Mouse (Mus musculus): ENCODE results near the gene Gtpbp4.
"Not testable (repeated sequence)": the region's sequence is repeated elsewhere in the genome, so short reads cannot be mapped to it uniquely, and the experiment has no call there.

Gtpbp4 gene

GRCm38 (mm10) chr13:8995990-8996786 lies at the start of gene Gtpbp4:
Gene Gtpbp4, minus strand, starts transcription at chr13:8996083.
- DNase-seq: peak; percentile 98

GRCm38 (mm10) chr13:9044731-9045130 lies 48.8 kb upstream of the Gtpbp4 start:
- no peak for DNase-seq

DNA sequence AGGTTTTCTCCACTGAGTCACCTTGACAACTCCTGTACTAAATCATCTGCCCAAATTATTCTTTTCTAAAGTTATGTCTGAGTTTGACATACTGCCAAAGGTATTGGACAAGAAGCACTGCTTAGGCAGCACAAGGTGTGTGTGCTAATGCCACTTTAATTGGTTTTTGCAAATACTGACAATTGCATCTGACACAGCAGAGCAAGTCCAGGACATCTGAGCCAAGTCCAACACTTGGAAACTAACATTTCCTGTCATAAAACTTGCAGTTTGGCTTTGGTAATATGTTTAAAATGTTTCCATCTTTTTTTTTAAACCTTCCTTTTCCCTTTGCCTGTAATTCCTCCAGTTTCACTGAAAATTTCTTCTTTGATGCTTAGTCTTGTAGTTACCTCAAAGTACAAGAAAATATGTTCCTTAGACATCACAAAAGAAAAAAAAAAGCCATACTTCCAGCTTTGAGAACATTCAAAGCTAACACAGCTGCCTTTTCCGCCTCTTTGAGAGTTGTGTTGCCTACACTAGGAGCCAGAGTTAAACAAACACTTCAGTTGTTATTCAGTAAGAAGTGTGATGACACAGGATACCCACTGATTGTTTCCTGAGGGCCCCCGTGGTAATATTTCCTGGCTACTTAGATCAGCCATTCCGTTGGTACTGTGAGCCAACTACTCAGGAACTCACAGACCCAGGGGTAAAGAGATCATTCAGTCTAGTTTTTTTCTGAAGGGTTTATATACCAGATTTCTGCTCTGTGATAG lies 47.6 kb upstream of the Gtpbp4 start:
- no peak for DNase-seq

DNA sequence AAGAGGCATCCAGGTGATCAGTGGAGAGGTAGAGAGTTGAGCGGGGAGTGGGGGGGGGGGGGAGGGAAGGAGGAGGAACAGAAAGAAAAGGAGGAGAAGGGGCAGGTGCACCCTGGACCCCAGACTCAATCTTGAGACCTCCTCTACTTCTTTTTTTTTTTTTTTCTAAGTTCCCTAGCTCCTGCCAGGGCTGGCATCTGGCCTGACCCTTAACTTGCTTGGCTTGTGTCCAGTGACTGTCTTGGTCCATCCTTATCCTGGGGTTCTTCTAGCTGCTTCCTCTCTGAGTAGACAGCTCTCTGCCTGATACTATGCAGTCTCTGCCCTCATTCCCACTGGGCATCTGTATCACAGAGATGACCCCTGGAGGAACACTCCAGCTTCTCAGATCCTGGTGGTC lies 44.7 kb upstream of the Gtpbp4 start:
- DNase-seq: peak; percentile 38

DNA sequence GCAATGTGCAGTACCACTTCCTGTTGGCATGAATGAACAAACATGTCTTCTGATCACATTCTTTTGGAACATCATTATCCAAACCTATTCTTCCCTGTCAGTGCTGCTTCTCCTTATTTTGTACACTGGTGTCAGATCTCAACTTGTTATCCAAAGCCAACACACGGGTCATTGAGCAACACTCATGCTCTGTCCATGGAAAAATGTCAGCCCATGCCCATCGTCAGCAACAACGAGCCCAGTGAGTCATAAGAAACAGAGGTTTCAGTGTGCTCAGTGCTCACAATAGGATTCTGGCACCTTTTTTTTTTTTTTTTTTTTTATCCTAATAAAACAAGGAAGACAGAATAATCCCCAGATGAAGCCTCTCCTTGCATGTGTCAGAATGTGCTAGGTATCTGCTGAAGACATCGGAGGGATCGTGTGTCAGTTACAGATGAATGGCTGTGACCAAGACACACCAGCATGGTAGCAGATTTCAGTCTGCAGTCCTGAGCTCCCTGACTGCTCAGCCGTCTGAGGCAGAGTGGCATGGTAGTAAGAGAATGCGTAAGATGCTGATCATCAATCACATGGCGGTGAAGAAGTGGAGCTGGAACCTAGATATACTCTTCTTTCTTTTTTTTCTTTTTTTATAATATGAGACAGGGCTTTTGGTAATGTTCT lies 36.2 kb upstream of the Gtpbp4 start:
- no peak for DNase-seq

DNA sequence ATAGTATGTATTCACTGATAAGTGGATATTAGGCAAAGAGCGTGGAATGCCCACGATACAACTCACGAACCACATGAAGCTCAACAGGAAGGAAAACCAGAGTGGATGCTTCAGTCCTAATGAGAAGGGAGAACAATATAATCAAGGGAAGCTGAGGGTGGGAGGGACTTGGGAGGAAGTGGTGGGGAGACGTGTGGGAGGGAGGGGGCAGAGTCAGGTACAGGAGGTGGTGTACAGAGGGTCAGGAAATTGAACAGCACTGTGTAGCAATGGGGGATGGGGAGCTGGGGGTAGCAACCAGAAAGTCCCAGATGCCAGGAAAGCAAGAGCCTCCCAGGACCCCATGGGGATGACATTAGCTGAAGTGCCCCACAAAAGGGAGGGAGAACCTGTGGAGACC lies 34.5 kb upstream of the Gtpbp4 start:
- no peak for DNase-seq

DNA sequence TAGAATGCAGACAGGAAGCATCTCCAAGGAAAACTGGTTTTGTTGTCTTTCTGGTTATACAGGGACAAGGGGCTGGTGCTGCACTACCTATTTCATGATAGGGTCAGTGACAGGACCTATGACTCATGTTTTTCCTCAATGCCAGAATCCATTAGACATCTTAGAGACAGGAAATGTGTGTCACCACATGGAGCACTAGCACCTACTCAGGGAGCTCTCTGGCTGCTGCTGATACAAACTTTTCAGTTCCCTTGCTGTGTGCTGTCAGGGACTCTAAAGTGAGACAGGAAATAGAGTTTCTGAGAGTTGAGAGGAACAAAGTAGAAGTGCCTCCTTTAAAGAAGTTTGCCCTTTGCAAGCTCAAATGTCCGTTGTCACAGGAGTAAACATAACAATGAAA lies 31.4 kb upstream of the Gtpbp4 start:
- no peak for DNase-seq

DNA sequence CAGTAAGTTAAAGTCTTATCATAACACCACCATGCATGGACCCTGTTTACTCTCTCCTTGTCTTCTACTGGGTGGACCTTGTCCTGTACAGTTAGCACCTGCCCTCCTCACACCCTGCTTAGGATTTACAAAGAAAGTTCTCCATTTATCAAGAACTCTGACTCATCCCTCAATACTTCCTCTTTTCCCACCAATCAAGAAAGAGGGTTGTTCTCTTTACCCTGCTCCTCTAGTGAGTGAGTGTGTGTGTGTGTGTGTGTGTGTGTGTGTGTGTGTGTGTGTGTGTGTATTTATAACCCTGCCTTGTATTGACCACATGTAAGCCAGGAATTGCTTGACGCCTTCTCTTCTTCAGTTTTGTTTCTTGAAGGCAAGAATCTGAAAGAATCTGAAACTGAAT lies 26.7 kb upstream of the Gtpbp4 start:
- no peak for DNase-seq

GRCm38 (mm10) chr13:9021556-9021955 lies 25.7 kb upstream of the Gtpbp4 start:
- DNase-seq: no peak

DNA sequence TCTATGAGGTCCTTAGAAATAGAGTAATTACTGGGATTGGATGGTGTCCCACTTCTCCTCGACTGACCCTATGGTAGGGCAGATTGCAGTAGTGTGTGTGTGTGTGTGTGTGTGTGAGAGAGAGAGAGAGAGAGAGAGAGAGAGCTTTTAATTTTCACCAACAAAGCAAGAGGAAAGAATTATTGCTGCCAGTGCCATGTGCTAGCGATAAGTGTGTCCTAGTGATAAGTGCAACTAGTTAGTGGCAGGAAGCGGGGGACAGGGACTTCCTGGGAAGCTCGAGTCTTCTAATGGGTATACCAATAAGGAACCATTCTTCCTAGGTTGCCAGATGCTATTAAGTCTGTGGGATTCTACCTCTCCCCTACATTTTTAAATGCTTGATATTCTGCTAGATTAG lies 23.8 kb upstream of the Gtpbp4 start:
- no peak for DNase-seq

DNA sequence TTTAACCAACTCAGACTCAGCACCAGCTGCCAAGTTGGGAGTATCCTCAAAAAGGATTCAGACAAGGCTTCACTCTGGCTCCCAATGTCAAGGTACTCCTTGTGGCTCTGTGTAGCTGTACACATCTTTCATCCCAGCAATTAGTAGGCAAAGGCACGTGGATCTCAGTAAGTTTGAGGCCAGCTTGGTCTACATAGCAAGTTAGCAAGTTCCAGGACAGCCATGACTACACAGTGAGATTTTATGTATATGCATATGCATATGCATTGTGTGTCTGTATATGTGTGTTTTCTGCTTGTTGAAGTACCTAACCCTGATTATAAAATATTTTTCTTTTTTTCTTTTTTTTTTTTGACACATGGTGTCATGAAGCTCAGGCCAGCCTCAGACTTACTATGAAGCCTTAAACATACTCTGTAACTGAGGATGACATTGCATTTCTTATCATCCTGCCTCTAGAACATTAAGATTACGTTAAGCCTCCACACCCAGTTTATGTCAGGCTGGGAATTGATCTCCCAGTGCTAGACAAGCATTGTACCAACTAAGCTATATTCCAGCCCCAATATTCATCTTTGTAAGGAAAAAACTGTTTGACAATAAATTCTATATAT lies 23.2 kb upstream of the Gtpbp4 start:
- DNase-seq: no peak

GRCm38 (mm10) chr13:9017190-9017589 lies 21.3 kb upstream of the Gtpbp4 start:
- peak; percentile 94 for DNase-seq

DNA sequence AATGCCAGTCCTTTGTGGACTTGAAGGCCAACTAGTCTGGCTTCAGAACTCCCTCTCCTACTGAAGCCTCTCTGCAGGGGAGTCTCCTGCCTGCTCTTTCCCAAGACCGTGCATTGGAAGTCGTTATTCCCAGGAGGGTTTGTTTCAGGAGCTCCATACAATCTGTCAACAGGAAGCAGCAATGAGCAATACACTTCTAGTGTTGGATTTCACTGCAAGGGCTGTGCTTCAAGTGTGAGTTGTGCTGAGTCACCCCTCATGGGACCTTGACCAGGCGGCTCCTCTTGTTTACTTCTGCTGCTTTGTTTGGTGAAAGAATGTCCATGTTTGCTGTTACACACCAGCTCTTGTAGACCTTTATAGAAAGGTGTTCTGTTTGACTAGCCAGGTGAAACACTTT lies 18.5 kb upstream of the Gtpbp4 start:
- peak; percentile 80 for DNase-seq

DNA sequence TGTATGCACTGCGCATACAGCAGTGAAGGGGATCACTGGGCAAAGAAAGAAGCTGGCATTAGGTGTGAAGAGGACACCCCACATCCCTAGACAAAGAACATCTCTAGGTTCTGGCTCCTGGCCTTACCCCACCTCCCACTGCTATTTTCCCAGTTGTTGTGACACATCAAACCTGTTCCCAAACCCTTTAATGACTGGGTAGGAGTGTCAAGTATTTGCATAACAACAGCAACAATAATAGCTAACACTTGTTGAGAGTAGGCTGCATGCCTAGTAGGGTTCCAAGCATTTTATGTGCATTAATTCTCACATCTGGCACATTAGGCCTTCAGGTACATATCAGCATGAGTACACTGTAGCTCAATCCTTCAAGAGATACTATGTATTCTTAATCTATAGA lies 17.6 kb upstream of the Gtpbp4 start:
- DNase-seq: no peak

GRCm38 (mm10) chr13:9011596-9012350 lies 15.9 kb upstream of the Gtpbp4 start:
- DNase-seq: no peak

- DNase-seq: no peak
These were observed 7.4 kb upstream of the Gtpbp4 start for GRCm38 (mm10) chr13:9003306-9003705.

DNA sequence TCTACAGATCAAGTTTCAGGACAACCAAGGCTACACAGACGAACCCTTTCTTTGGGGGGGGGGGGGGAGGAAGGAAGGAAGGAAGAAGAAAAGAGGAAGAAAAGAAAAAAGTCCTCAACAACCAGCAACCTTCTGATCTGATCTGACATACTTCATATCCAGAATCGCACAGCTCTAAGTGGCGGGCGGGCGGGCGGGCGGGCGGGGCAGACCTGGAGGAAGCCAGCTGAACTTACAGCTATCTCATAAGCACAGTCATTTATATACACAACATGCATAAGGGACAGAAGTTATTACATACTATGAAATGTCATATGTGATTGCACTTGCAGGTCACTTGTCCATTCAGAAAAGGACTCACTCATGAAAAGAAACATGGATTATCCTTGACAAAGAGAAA lies 3.6 kb upstream of the Gtpbp4 start:
- no peak for DNase-seq

- DNase-seq: not testable (repeated sequence)
These were observed 1.3 kb upstream of the Gtpbp4 start for GRCm38 (mm10) chr13:8997221-8997620.

DNA sequence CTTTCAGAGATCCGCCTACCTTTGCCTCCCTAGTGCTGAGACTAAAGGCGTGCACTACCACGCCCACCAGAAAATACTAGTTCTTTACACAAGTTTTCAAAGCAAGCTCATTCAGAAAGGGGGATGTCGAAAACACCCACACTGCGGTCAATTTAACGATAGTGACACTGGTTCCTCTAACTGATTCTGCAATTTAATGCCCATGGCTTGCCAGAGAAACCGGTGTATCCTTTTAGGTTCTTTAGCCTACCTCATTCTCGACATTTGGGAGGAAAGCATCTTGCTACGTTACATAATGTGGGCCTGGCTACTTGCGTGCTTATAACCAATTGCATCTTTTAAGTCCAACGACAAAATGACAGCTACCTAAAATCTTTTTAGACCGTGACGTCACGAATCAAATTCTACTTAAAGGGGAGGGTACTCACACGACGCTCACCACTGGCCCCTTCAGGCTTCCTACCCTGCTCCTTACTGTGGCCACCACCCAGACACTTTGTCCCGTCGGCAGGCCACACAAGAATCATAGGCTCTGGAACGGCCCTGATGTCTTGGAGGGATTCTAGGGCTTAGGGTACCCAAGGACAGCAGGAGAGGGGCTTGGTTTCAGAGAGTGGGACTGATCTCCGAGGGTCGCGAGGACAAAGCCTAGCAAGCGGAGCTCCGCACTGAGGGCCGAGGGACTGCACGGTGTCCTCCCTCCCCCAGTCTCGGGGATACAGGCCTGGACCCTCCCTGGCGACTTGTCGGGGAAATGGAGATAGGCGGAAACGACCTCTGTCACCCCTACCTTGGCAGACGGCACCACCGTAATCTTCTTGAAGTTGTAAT lies 509 bp downstream of the Gtpbp4 start:
- no peak for DNase-seq

DNA sequence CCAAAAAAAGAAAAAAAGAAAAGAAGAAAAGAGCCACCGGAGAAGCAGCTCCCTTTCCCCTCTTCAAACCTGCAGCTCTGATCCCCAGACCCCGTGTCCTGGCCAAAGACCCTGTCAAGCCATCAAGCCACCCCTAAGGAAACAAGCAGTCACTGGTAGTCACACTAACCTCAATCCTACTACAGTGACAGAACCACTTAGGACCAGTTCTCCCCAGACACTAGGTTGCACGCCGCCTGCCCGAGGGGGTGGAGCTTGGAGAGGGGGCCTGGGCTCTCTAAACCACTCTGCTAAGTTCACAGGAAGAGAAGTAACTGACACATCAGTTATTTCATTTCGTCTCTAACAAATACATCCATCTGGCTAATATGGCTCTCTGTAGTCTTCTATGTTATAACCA lies 3.7 kb downstream of the Gtpbp4 start:
- DNase-seq: no peak

GRCm38 (mm10) chr13:8972972-8973371 lies 22.9 kb downstream of the Gtpbp4 start:
- DNase-seq: no peak

GRCm38 (mm10) chr13:8972369-8972768 lies 23.5 kb downstream of the Gtpbp4 start:
- no peak for DNase-seq
